Mouse (Mus musculus) midbrain, postnatal 0 days (tissue): ENCODE data around the gene Tekt3. TPM values are rescaled to one million over a fixed set of nuclear protein-coding genes. Genes with fewer than 3 reads are reported as not detected.

ENCODE experiments used
- ATAC-seq: fragments of 200-750 bp; cut with Nextera tagmentation; 2 replicates; pipeline ENCODE4 v1.8.0; 2017; ENCODE audit warnings: moderate number of reproducible peaks, mild to moderate bottlenecking, moderate TSS enrichment, moderate library complexity; ENCODE audit not compliant: low FRiP score
- DNase-seq: peaks from one replicate; pipeline ENCODE4 v3.0.0-alpha.2; 2015; ENCODE audit warnings: low spot score
- H3K27ac ChIP-seq: fragments of 300-500 bp; sonication (generic); 2 replicates; pipeline ENCODE4 v1.5.1; 2014; ENCODE audit warnings: low read depth, mild to moderate bottlenecking, low read length, mixed read lengths
- H3K27me3 ChIP-seq: fragments of 300-500 bp; sonication (generic); 2 replicates; pipeline ENCODE4 v1.6.1; 2014; ENCODE audit warnings: low read length, control low read depth, mixed read lengths; ENCODE audit not compliant: insufficient read depth
- H3K36me3 ChIP-seq: fragments of 300-500 bp; sonication (generic); 2 replicates; pipeline ENCODE4 v1.6.1; 2014; ENCODE audit warnings: low read length, control low read depth, mixed read lengths; ENCODE audit not compliant: insufficient read depth
- H3K4me1 ChIP-seq: fragments of 300-500 bp; sonication (generic); 2 replicates; pipeline ENCODE4 v1.6.1; 2014; ENCODE audit warnings: mild to moderate bottlenecking, control low read depth, antibody characterized with exemption, low read length, mixed read lengths; ENCODE audit not compliant: insufficient read depth
- H3K4me2 ChIP-seq: fragments of 300-500 bp; sonication (generic); 2 replicates; pipeline ENCODE4 v1.6.1; 2014; ENCODE audit warnings: low read depth, mild to moderate bottlenecking, low read length, mixed read lengths; ENCODE audit not compliant: poor library complexity, severe bottlenecking
- H3K4me3 ChIP-seq: fragments of 300-500 bp; sonication (generic); 2 replicates; pipeline ENCODE4 v1.5.1; 2014; ENCODE audit warnings: low read depth, mild to moderate bottlenecking, low read length, moderate library complexity
- H3K9ac ChIP-seq: fragments of 300-500 bp; sonication (generic); replicated peaks from 2 replicates; pipeline ENCODE4 v1.6.1; 2014; ENCODE audit warnings: mild to moderate bottlenecking, low read length, moderate library complexity, mixed read lengths; ENCODE audit not compliant: poor library complexity, severe bottlenecking
- H3K9me3 ChIP-seq: fragments of 300-500 bp; sonication (generic); 2 replicates; pipeline ENCODE4 v1.6.1; 2016; ENCODE audit warnings: low read length, control low read depth
- CTCF ChIP-seq: IDR thresholded peaks from 2 replicates; pipeline ENCODE4 v1.5.1; 2016; ENCODE audit warnings: antibody characterized with exemption, mild to moderate bottlenecking
- WGBS: fragments of 180-500 bp; shearing (Covaris S2); extraction: QIAGEN DNeasy Blood & Tissue Kit; methylation state at CpG from one replicate; pipeline ENCODE4 v1.1.7; 2014; 5-methylcytosine and 5-hydroxymethylcytosine counted together
- polyA plus RNA-seq: library from polyadenylated mRNA; unstranded; fragments of >200 nt; fragmentation: Nextera tagmentation; extraction: Ambion mirVana; gene quantifications from 2 replicates; pipeline ENCODE4 v1.2.1, GENCODE M21; 2015
- total RNA-seq: library from RNA; depleted of rRNA; stranded (reverse); fragments of >200 nt; gene quantifications from 2 replicates; pipeline ENCODE4 v1.2.3, GENCODE M21; 2014

The Tekt3 gene
- total and polyA plus RNA-seq, 2 experiments from 2014 or later = 0.20 TPM; not detected in 1

DNA sequence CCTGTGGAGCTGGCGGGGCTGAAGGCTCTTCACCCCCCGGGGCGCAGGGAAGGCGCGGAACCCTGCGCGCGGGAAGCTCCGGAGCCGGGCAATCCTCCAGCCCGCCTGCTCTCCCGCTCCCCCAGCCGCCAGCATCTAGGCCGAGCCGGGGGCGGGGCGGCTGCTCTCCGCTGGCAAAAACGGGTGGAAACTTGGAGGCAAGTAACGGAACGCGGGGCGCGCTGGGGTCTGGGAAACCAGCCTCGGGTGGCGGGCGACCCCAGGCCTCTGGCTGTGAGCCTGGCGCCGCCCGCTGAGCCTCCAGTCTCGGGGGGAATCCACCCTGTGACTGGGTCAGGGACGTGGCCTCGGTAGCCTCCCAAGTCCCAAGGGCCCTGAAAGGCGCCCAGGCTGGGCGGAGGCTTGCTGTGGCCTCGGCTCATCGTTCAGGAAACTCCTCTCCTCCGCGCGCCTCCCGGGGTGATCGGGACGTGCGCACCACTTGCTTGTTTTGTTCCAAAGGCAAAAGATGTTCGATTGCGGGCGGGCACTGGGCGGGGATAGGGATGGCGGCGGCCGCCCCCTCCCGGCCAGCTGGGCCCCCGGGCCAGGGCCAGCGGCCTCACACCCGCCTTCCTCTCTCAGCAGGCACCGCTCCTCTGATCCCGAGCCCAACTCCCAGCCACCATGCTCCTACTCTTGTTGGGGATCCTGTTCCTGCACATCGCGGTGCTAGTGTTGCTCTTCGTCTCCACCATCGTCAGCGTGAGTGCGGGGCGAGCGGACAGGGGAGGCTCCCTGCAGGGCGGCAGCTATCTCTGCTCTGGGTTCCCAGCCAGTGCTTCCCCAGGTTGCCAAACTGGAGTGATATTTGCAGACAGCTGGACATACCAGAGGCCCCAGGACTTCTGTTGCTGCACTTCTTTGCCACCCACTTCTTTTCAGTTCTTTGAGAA, 71.3 kb downstream of the Tekt3 start:
- peak; percentile 53 for DNase-seq
- peaks cover 38% of the 10 kb centered on the region for H3K27me3 ChIP-seq
- WGBS = under 1% methylated on average over 62 of the region's 66 CpGs

DNA sequence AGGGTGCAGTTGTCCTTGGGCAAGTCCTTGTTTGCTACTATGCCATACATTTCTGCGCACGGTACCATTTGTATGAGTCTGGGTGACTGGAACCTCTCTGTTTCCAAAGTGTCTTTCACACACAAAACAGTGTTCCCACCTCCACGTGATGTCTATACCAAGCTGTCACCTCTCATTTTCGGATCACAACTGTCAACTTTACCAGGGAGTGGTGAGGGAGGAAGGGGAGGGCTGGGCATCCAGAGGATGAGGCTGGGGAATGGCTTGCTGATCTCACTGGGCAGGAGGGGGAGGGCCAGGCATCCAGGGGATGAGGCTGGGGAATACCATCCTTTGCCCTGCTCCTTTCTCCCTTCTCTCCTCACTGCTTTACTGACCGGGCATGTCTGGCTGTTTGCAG, 72.6 kb downstream of the Tekt3 start:
- no peak for ATAC-seq
- Histone ChIP-seq H3K4me2 (peak overlapping the region; percentile 98; the same call in 1 of the 2 replicates), H3K4me3 (no peak overlapping the region), H3K4me1 (peaks cover 18% of the 10 kb centered on the region; the same call in 1 of the 2 replicates), H3K36me3 (no peaks in the 10 kb centered on the region), H3K27ac (no peak overlapping the region), H3K27me3 (peaks cover 35% of the 10 kb centered on the region), H3K9ac (no peak overlapping the region), H3K9me3 (no peaks in the 10 kb centered on the region)
- TF ChIP-seq CTCF = no peak
- no peak for DNase-seq
- WGBS = 84% methylated on average over 5 of the region's 5 CpGs

More for the DNA sequence above, 71.3 kb downstream of the Tekt3 start:
- peak; percentile 15; the same call in 1 of the 2 replicates for TF ChIP-seq CTCF
- H3K36me3 ChIP-seq = no peaks in the 10 kb centered on the region
- H3K4me1 ChIP-seq = peaks cover 18% of the 10 kb centered on the region; the same call in 1 of the 2 replicates
- H3K4me3 ChIP-seq = peak overlapping the region; percentile 53
- peak overlapping the region; percentile 98 for H3K4me2 ChIP-seq
- 0 out of 2 replicates have a peak, but pooled peaks have one; percentile 38 for ATAC-seq
- H3K9me3 ChIP-seq = no peaks in the 10 kb centered on the region
- H3K27ac ChIP-seq = peak overlapping the region; percentile 38
- H3K9ac ChIP-seq = peak overlapping the region; percentile 54

DNA sequence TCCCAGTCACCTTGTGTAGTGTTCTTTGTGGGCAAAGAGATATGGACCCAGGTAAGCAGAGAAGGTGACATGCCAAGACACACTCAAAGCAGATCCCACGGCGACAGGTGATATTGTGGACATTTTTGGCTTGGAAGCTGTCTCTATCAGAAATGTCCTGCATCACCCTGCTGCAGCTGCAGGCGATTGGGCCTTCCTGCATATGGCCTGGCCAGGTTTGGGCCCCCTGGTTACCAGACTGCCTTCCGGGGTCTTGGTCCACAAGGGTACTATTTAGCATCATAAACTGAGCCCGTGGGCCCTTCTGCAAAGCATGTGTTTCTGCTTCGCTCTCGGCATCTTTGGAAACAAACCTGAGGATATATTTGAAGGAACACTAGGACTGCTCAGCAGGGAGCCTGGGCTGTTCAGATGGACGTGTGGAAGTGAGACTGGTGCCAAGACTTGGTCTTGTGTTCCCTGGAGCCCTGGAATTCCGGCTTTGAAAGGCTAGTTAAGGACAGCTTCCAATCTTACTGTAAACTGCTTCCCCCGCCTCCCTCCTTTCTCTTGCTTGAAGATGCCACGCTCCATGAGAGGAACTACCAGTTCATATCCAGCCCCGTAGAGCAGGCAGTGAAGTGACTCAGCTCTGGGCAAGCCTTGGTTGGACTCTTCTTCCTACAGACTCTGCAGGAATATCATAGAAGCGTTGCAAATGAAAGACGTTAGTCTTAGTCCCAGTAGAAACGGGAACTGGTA, 73.5 kb downstream of the Tekt3 start:
- no peak for ATAC-seq
- DNase-seq = peak; percentile 20
- 74% methylated on average over 15 of the region's 15 CpGs for WGBS

DNA sequence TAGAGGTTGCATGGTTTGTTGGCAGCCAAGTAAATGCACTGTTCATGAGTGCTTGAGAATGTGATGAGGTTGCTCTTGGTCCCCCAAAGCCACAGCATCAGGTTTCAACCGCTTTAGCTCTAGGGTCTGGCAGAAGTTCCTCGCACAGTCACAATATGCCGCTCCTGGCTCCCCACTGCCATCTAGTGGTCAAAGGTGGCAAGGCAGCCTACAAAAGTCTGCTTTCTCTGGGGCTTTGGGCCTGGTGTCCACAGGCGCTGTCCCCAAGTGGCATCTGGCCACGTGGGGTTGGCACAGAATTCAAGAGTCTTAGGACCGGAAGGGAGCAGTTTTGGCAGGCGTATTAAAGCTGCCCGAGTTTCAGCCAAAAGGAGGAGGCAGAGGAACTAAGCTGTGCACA, 74.2 kb downstream of the Tekt3 start:
- WGBS = 5% methylated on average over 8 of the region's 8 CpGs
- H3K4me3 ChIP-seq = no peak overlapping the region
- ATAC-seq (peak; percentile 75), DNase-seq (peak; percentile 96)
- no peak overlapping the region for H3K4me2 ChIP-seq
- H3K27me3 ChIP-seq = peaks cover 25% of the 10 kb centered on the region
- H3K9ac ChIP-seq = no peak overlapping the region
- H3K9me3 ChIP-seq = no peaks in the 10 kb centered on the region
- H3K27ac ChIP-seq = no peak overlapping the region
- H3K36me3 ChIP-seq = no peaks in the 10 kb centered on the region
- peaks cover 18% of the 10 kb centered on the region; the same call in 1 of the 2 replicates for H3K4me1 ChIP-seq
- peak; percentile 100 for TF ChIP-seq CTCF

More for the DNA sequence above, 73.5 kb downstream of the Tekt3 start:
- Histone ChIP-seq H3K36me3 (no peaks in the 10 kb centered on the region), H3K9me3 (no peaks in the 10 kb centered on the region), H3K4me1 (peaks cover 18% of the 10 kb centered on the region; the same call in 1 of the 2 replicates), H3K27me3 (peaks cover 32% of the 10 kb centered on the region), H3K4me3 (no peak overlapping the region), H3K9ac (no peak overlapping the region), H3K27ac (no peak overlapping the region), H3K4me2 (no peak overlapping the region)
- TF ChIP-seq CTCF = no peak

DNA sequence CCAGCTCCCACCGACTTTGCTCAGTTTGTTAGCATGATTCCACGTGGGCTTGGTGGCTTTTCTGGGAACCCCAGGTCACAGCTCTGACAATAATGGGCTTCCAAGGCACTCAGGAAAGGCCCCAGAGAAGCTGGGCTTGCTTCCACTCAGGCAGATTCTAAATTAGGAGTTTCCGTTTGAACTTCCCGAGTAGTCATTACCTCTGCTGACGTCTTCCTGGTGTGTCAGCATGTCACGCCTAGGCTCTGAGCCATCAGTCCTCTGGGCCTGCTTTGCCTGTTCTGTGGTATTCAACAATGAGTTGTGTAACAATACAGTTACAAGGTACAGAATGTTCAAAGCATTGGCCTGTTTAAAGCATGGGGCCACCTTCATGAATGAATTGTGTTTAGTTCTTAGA, 74.8 kb downstream of the Tekt3 start:
- peaks cover 19% of the 10 kb centered on the region for H3K27me3 ChIP-seq
- no peak overlapping the region for H3K27ac ChIP-seq
- no peak for DNase-seq
- no peak overlapping the region for H3K4me3 ChIP-seq
- no peak overlapping the region for H3K4me2 ChIP-seq
- H3K9ac ChIP-seq = no peak overlapping the region
- peaks cover 12% of the 10 kb centered on the region; the same call in 1 of the 2 replicates for H3K4me1 ChIP-seq
- no peaks in the 10 kb centered on the region for H3K9me3 ChIP-seq
- no peak for TF ChIP-seq CTCF
- no peak for ATAC-seq
- H3K36me3 ChIP-seq = no peaks in the 10 kb centered on the region
- 69% methylated on average over 6 of the region's 6 CpGs for WGBS
